Mouse (Mus musculus) neural tube, embryonic 15.5 days (tissue): Measurements from ENCODE around the gene Dph3. TPM values are rescaled to one million over a fixed set of nuclear protein-coding genes. Genes with fewer than 3 reads are reported as not detected.

Experiments
- ATAC-seq: fragments of 200-750 bp; cut with Nextera tagmentation; 2 replicates; pipeline ENCODE4 v1.8.0; 2017; ENCODE audit warnings: mild to moderate bottlenecking, moderate TSS enrichment, moderate library complexity; ENCODE audit not compliant: low FRiP score
- H3K27ac ChIP-seq: fragments of 300-500 bp; sonication (generic); replicated peaks from 2 replicates; pipeline ENCODE4 v1.5.1; 2015; ENCODE audit warnings: mild to moderate bottlenecking, inconsistent platforms
- H3K27me3 ChIP-seq: fragments of 300-500 bp; sonication (generic); replicated peaks from 2 replicates; pipeline ENCODE4 v1.6.1; 2015; ENCODE audit warnings: inconsistent platforms
- H3K36me3 ChIP-seq: fragments of 300-500 bp; sonication (generic); 2 replicates; pipeline ENCODE4 v1.6.1; 2015; ENCODE audit warnings: inconsistent platforms
- H3K4me1 ChIP-seq: fragments of 300-500 bp; sonication (generic); 2 replicates; pipeline ENCODE4 v1.6.1; 2015; ENCODE audit warnings: inconsistent platforms
- H3K4me2 ChIP-seq: fragments of 300-500 bp; sonication (generic); 2 replicates; pipeline ENCODE4 v1.6.1; 2015; ENCODE audit warnings: inconsistent platforms, mild to moderate bottlenecking, moderate library complexity
- H3K4me3 ChIP-seq: fragments of 300-500 bp; sonication (generic); replicated peaks from 2 replicates; pipeline ENCODE4 v1.5.1; 2015; ENCODE audit warnings: mild to moderate bottlenecking, inconsistent platforms
- H3K9ac ChIP-seq: fragments of 300-500 bp; sonication (generic); replicated peaks from 2 replicates; pipeline ENCODE4 v1.6.1; 2015; ENCODE audit warnings: mild to moderate bottlenecking, inconsistent platforms
- H3K9me3 ChIP-seq: fragments of 300-500 bp; sonication (generic); replicated peaks from 2 replicates; pipeline ENCODE4 v1.6.1; 2016; ENCODE audit warnings: inconsistent platforms
- WGBS: fragments of 180-500 bp; shearing (Covaris S2); methylation state at CpG from one replicate; pipeline ENCODE4 v1.1.7; 2015; ENCODE audit warnings: mixed read lengths; 5-methylcytosine and 5-hydroxymethylcytosine counted together
- polyA plus RNA-seq: library from polyadenylated mRNA; unstranded; fragments of >200 nt; fragmentation: Nextera tagmentation; extraction: Ambion mirVana; gene quantifications from 2 replicates; pipeline ENCODE4 v1.2.1, GENCODE M21; 2015

The Dph3 gene
- polyA plus RNA-seq, 1 experiment from 2014 or later: 66.4 TPM

DNA sequence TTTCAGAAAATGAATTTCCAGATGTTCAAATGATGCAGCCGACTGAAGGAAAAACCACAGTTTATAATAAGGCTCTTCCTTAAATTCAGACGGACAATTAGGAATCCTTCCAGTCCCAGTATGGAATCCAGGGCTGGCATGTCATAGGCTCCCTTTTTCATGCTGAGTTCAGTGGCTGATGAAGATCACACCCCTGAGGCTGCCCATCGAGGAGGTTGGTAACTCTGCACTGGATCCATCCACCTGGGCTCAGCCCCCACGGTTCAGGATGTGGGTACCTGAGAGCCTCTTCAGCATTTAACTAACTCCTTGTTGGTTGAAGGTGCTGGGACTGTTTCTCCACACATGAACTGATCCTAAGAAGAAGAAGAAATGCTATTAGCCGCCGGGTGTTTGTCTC, 2.6 kb downstream of the Dph3 start:
- WGBS: 96% methylated on average over 6 of the region's 6 CpGs
- H3K9me3 ChIP-seq: no peaks in the 10 kb centered on the region
- no peak for ATAC-seq

DNA sequence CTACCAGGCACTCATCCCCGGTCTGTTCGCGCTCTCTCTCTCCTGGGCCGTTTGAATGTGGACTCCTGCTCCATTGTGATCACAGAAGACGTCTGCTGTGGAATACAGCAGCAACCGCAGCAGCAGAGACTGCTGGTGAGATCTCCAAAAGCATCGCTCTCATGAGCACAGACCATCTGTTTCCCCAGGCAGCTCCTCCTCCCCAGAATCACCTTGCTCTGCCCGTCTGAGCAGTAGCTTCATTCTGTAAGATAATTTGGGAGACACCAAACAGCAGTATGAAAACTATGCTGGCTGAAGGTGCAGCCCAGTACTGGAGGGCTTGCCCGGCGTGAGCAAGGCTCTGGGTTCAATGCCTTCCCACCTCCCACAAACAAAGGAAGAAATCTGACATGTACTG, 4.5 kb downstream of the Dph3 start:
- ATAC-seq: no peak
- no peak overlapping the region for H3K4me2 ChIP-seq
- no peak overlapping the region for H3K4me3 ChIP-seq
- no peaks in the 10 kb centered on the region for H3K27me3 ChIP-seq
- H3K27ac ChIP-seq: no peak overlapping the region
- WGBS: 83% methylated on average over 10 of the region's 10 CpGs
- H3K4me1 ChIP-seq: peaks cover 7% of the 10 kb centered on the region
- H3K9ac ChIP-seq: no peak overlapping the region
- peaks cover 23% of the 10 kb centered on the region for H3K36me3 ChIP-seq
- H3K9me3 ChIP-seq: no peaks in the 10 kb centered on the region

More for the DNA sequence above, 2.6 kb downstream of the Dph3 start:
- Histone ChIP-seq H3K4me1 (peaks cover 20% of the 10 kb centered on the region), H3K9ac (no peak overlapping the region), H3K27me3 (no peaks in the 10 kb centered on the region), H3K36me3 (peaks cover 23% of the 10 kb centered on the region), H3K27ac (no peak overlapping the region), H3K4me3 (no peak overlapping the region), H3K4me2 (no peak overlapping the region)

DNA sequence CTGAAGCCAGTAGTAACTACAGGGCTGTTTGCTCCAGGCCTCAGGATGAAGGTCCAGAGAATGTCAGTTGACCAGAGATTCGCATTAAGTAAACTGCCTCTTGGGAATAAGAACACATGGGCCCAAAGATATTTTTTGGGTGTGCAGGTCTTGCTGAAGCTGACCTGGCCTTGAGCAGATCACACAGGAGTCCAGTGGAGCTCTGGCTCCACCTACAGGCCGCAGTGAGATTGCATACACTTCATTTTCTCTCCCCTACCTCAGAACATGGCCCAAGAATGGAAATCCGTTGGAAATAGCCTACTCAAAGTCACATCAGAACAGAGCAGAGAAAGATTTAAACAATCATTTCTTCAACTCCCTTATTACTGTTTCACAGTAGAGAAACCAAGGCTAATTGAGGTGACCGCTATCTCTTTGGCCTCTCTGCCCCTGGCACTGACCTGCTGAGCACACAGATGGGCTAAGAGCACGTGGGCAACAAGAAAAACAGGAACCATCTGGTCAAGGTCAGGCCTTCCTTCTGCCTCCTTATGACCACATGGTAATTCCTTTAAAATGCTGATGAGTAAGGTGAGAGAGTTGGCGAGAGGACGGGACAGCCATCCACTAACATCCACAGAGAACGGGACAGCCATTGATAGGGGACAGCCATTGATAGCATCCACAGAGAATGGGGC, 8.5 kb downstream of the Dph3 start:
- no peak overlapping the region for H3K4me3 ChIP-seq
- H3K9me3 ChIP-seq: no peaks in the 10 kb centered on the region
- peaks cover 13% of the 10 kb centered on the region for H3K36me3 ChIP-seq
- WGBS: 49% methylated on average over 8 of the region's 8 CpGs
- H3K4me2 ChIP-seq: no peak overlapping the region
- ATAC-seq: peak; percentile 59; the same call in 1 of the 2 replicates
- no peak overlapping the region for H3K27ac ChIP-seq
- H3K4me1 ChIP-seq: no peaks in the 10 kb centered on the region
- H3K9ac ChIP-seq: no peak overlapping the region
- no peaks in the 10 kb centered on the region for H3K27me3 ChIP-seq

DNA sequence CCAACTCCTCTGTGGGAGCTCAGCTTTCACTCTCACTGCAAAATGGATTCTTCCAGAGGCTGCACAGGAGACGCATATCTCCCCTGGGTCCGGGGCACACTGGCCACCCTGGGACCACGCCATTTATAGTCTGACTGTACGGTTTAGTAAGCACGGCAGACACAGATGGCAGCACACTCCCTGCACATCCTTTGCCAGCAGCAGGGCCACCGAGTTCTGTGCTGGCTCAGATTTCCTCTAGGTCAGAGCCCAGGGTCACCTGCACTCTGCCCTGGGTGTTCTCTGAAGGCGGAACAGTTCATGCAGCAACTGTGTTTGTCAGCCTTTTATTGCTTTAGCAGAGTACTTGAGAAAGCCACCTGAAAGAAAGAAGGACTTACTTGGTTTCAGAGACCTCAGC, 11.6 kb downstream of the Dph3 start:
- no peak overlapping the region for H3K4me3 ChIP-seq
- no peak overlapping the region for H3K9ac ChIP-seq
- 68% methylated on average over 7 of the region's 7 CpGs for WGBS
- H3K4me1 ChIP-seq: no peaks in the 10 kb centered on the region
- H3K27ac ChIP-seq: no peak overlapping the region
- no peak for ATAC-seq
- no peaks in the 10 kb centered on the region for H3K36me3 ChIP-seq
- no peak overlapping the region for H3K4me2 ChIP-seq
- no peaks in the 10 kb centered on the region for H3K9me3 ChIP-seq
- H3K27me3 ChIP-seq: no peaks in the 10 kb centered on the region

DNA sequence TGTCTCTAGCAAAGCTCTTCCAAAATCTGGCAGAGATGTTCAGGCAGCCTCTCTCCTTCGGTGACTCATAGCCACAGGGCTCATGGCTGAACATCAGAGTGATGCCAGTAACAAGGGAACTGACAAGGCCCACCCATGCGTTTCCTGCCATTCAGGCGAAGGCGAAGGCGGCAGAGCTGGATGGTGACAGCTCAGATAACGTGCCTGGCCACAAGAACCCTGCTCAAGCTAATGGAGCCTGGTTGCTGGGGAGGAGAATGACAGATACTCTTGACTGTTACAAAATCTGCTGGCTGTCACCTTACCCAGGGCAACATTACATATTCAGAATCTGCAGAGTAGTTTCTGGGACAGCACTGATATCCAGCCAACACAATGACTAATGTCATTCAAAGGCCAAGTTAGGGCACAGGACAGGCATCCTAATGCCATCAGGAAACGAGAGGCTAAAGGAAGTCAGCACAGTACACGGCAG, 12.3 kb downstream of the Dph3 start:
- WGBS: 78% methylated on average over 8 of the region's 8 CpGs
- Histone ChIP-seq H3K4me2 (no peak overlapping the region), H3K36me3 (no peaks in the 10 kb centered on the region), H3K27me3 (no peaks in the 10 kb centered on the region), H3K9ac (no peak overlapping the region), H3K4me3 (no peak overlapping the region), H3K27ac (no peak overlapping the region), H3K4me1 (no peaks in the 10 kb centered on the region), H3K9me3 (no peaks in the 10 kb centered on the region)
- ATAC-seq: no peak

DNA sequence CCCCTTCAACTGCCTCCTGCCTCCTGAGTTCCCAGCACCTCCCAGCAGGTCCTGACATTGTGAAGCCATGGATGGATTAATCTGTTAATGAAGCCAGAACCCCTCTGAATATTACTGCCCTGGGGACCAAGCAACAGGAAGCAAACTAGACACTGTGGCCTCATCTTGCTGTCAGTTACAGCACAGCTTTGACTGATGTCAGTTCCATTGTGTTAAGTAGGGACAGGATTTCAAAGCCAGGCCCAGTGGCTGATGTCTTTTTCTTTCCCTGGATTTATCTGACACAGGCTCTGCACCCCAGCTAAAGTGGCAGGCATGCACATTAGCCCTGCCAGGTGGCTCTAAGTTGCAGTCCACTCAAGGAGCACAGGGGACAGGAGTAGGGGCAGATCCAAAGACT, 12.7 kb downstream of the Dph3 start:
- Histone ChIP-seq H3K27ac (no peak overlapping the region), H3K9ac (no peak overlapping the region), H3K27me3 (no peaks in the 10 kb centered on the region), H3K4me2 (no peak overlapping the region), H3K4me3 (no peak overlapping the region), H3K36me3 (no peaks in the 10 kb centered on the region), H3K4me1 (no peaks in the 10 kb centered on the region), H3K9me3 (no peaks in the 10 kb centered on the region)
- ATAC-seq: no peak

DNA sequence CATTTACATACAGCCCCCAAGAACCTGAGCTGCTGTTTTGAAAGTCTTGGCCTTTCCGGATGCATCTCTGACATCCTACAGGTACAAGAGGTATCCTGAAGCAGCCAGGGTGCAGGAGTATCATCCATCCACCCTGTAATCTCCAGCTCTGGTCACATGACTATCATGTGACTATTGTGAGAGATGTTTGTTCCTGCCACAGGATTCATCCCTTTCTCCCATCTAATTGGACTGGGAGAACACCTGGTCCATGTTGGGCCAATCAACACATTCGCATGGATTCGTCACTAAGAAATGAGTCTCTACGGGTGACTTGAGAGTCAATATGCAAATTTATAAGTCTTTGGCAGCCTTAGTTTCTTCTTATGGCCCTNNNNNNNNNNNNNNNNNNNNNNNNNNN, 24.1 kb downstream of the Dph3 start:
- no peaks in the 10 kb centered on the region for H3K4me1 ChIP-seq
- no peaks in the 10 kb centered on the region for H3K27me3 ChIP-seq
- H3K27ac ChIP-seq: no peak overlapping the region
- no peak for ATAC-seq
- H3K4me2 ChIP-seq: no peak overlapping the region
- no peaks in the 10 kb centered on the region for H3K36me3 ChIP-seq
- H3K9me3 ChIP-seq: peaks cover 7% of the 10 kb centered on the region; the same call in 1 of the 2 replicates
- WGBS: 91% methylated on average over 4 of the region's 4 CpGs
- no peak overlapping the region for H3K4me3 ChIP-seq
- H3K9ac ChIP-seq: no peak overlapping the region

DNA sequence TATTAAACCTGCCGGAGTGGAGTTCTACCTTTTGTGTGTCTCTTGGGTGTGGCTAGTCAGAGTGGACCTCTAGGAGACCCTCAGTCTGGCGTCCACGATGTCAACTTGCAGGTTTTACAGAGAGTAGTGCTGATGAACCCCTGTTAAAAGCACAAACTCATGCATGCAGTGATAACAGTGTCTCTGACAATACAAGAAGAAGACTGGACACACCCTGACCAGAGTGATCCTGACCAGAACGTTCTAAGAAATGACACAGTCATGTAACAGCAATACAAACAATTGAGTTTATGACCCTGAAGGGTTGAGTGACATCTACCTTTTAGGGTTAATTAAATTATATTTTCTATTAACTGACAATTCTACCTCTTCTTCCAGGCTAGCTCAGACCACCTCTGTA, 27.9 kb downstream of the Dph3 start:
- H3K4me3 ChIP-seq: no peak overlapping the region
- H3K36me3 ChIP-seq: no peaks in the 10 kb centered on the region
- no peak overlapping the region for H3K27ac ChIP-seq
- no peaks in the 10 kb centered on the region for H3K27me3 ChIP-seq
- WGBS: 80% methylated on average over 4 of the region's 4 CpGs
- no peaks in the 10 kb centered on the region for H3K9me3 ChIP-seq
- H3K9ac ChIP-seq: no peak overlapping the region
- H3K4me2 ChIP-seq: no peak overlapping the region
- ATAC-seq: no peak
- H3K4me1 ChIP-seq: no peaks in the 10 kb centered on the region

DNA sequence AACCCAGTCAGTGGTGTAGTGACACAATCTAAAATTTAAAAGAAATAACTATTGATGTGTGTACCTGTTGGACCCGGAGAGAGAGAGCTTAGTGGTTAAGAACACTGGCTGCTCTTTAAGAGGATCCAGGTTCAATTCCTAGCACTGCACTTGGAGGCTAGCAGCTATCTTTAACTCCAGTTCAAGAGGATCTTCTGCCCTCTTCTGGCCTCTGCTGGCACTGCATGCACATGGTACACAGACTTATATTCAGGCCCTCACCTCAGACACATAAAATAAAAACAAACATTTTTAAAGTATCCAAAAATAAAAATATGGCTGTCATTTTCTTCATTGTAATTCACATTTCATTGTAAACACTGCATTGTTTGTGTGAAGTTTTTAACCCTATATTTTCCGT, 28.9 kb downstream of the Dph3 start:
- Histone ChIP-seq H3K9me3 (no peaks in the 10 kb centered on the region), H3K4me3 (no peak overlapping the region), H3K4me2 (no peak overlapping the region), H3K27me3 (no peaks in the 10 kb centered on the region), H3K9ac (no peak overlapping the region), H3K27ac (no peak overlapping the region), H3K36me3 (no peaks in the 10 kb centered on the region), H3K4me1 (no peaks in the 10 kb centered on the region)
- 94% methylated on average over 2 of the region's 2 CpGs for WGBS
- ATAC-seq: no peak

DNA sequence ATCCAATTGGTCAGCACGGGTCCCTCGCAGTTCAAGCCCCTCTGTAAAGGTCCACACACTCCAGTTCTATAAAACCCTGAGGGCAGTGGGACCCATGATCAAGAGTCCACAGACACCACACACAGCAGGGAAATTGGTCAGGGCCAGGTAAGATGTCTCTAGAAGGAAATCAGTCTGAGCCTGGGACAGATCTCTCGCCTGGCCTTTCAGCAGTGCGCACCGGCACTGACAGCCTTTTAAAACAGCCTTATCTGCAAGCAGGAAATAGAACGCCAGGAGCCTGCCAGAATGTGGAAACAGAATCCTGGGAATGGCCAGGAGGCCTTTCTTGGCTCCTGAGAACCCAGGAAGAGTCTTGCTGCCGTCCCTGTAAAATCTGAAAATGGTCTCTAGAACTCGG, 29.7 kb downstream of the Dph3 start:
- H3K4me1 ChIP-seq: no peaks in the 10 kb centered on the region
- no peaks in the 10 kb centered on the region for H3K36me3 ChIP-seq
- no peaks in the 10 kb centered on the region for H3K9me3 ChIP-seq
- no peaks in the 10 kb centered on the region for H3K27me3 ChIP-seq
- no peak overlapping the region for H3K27ac ChIP-seq
- ATAC-seq: no peak
- WGBS: 86% methylated on average over 8 of the region's 8 CpGs
- H3K4me3 ChIP-seq: no peak overlapping the region
- H3K4me2 ChIP-seq: no peak overlapping the region
- no peak overlapping the region for H3K9ac ChIP-seq

DNA sequence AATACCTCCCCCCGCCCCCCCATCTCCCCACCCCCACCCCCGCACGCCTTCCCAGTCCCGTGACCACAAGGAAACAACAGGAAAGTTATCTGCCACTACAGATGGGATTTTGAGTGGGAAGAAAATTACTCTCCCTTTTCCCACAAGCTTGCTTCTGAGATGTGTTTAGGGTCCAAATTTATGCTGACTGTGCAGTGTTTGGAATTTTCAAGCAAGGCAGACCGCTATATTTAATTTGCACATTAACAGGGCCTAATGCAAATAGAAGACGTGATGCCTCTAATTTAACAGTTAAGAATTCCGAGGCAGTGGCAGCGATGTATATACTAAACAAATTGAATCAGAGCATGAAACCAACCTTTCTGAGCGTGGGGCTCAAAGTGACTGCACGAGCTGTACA, 30.7 kb downstream of the Dph3 start:
- H3K4me2 ChIP-seq: no peak overlapping the region
- no peak overlapping the region for H3K9ac ChIP-seq
- ATAC-seq: no peak
- no peaks in the 10 kb centered on the region for H3K4me1 ChIP-seq
- WGBS: 65% methylated on average over 10 of the region's 10 CpGs
- no peaks in the 10 kb centered on the region for H3K36me3 ChIP-seq
- no peak overlapping the region for H3K4me3 ChIP-seq
- no peaks in the 10 kb centered on the region for H3K27me3 ChIP-seq
- H3K9me3 ChIP-seq: no peaks in the 10 kb centered on the region
- H3K27ac ChIP-seq: no peak overlapping the region

DNA sequence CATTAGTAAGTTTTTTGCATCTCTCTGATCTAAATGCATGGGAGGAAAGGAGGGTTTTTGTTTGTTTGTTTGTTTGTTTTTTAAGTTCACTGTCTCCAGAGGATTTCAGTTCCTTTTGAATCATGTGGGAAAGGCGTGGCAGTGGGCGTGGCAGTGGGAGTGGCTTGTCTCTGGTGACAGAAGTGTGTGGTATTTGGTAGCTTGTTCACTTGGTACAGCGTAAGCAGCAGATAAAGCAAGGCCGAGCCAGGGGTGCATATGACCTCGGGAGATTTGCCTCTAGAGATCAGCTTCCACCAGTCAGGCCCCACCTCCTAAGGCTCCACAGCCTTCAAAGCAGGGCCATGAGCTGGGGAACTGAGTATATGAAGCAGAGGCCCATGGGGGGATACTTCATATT, 31.6 kb downstream of the Dph3 start:
- no peaks in the 10 kb centered on the region for H3K4me1 ChIP-seq

More for the DNA sequence above, 31.6 kb downstream of the Dph3 start:
- Histone ChIP-seq H3K27me3 (no peaks in the 10 kb centered on the region), H3K36me3 (no peaks in the 10 kb centered on the region), H3K4me3 (no peak overlapping the region), H3K9ac (no peak overlapping the region), H3K27ac (no peak overlapping the region), H3K9me3 (no peaks in the 10 kb centered on the region), H3K4me2 (no peak overlapping the region)
- ATAC-seq: no peak
- 88% methylated on average over 5 of the region's 5 CpGs for WGBS
